Mouse (Mus musculus) urinary bladder, postnatal 10 days (tissue): ENCODE results near the gene Arhgap17.

ENCODE experiments used
- DNase-seq: peaks from one replicate; pipeline ENCODE4 v3.0.0; 2022; ENCODE audit warnings: low spot score

Gene Arhgap17

GRCm38 (mm10) chr7:123344079-123344780 is 25.5 kb downstream of the Arhgap17 start:
- no peak for DNase-seq

GRCm38 (mm10) chr7:123341896-123342295 is 27.8 kb downstream of the Arhgap17 start:
- DNase-seq: no peak

- no peak for DNase-seq
Measured at GRCm38 (mm10) chr7:123338351-123338750, 31.4 kb downstream of the Arhgap17 start.

- no peak for DNase-seq
Measured at GRCm38 (mm10) chr7:123336322-123336721, 33.4 kb downstream of the Arhgap17 start.

GRCm38 (mm10) chr7:123330506-123330905 is 39.2 kb downstream of the Arhgap17 start:
- DNase-seq: no peak

- no peak for DNase-seq
Measured at GRCm38 (mm10) chr7:123327909-123328308, 41.8 kb downstream of the Arhgap17 start.

GRCm38 (mm10) chr7:123326901-123327300 is 42.8 kb downstream of the Arhgap17 start:
- DNase-seq: no peak

GRCm38 (mm10) chr7:123326062-123326461 is 43.7 kb downstream of the Arhgap17 start:
- DNase-seq: no peak

GRCm38 (mm10) chr7:123324105-123324504 is 45.6 kb downstream of the Arhgap17 start:
- no peak for DNase-seq

GRCm38 (mm10) chr7:123323388-123323787 is 46.3 kb downstream of the Arhgap17 start:
- DNase-seq: no peak

- no peak for DNase-seq
Measured at GRCm38 (mm10) chr7:123322452-123323121, 47.1 kb downstream of the Arhgap17 start.

- DNase-seq: no peak
Measured at GRCm38 (mm10) chr7:123312738-123313137, 57.0 kb downstream of the Arhgap17 start.

GRCm38 (mm10) chr7:123311836-123312235 is 57.9 kb downstream of the Arhgap17 start:
- no peak for DNase-seq

- no peak for DNase-seq
Measured at GRCm38 (mm10) chr7:123307887-123308558, 61.7 kb downstream of the Arhgap17 start.

- DNase-seq: no peak
Measured at GRCm38 (mm10) chr7:123307236-123307635, 62.5 kb downstream of the Arhgap17 start.

GRCm38 (mm10) chr7:123305397-123305796 is 64.3 kb downstream of the Arhgap17 start:
- DNase-seq: no peak

GRCm38 (mm10) chr7:123300258-123300657 is 69.5 kb downstream of the Arhgap17 start:
- DNase-seq: no peak

GRCm38 (mm10) chr7:123298225-123298624 is 71.5 kb downstream of the Arhgap17 start:
- DNase-seq: no peak

- DNase-seq: no peak
Measured at GRCm38 (mm10) chr7:123296097-123296496, 73.6 kb downstream of the Arhgap17 start.

- no peak for DNase-seq
Measured at GRCm38 (mm10) chr7:123295423-123295822, 74.3 kb downstream of the Arhgap17 start.

GRCm38 (mm10) chr7:123293898-123294297 is 75.8 kb downstream of the Arhgap17 start:
- DNase-seq: no peak

- DNase-seq: no peak
Measured at GRCm38 (mm10) chr7:123291942-123292341, 77.8 kb downstream of the Arhgap17 start.

- DNase-seq: no peak
Measured at GRCm38 (mm10) chr7:123289176-123289575, 80.5 kb downstream of the Arhgap17 start.
